Mouse (Mus musculus) adrenal gland, postnatal 36 days (tissue): ENCODE data around the gene Ssmem1. TPM values are rescaled to one million over a fixed set of nuclear protein-coding genes. Genes with fewer than 3 reads are reported as not detected.

Source experiments
- DNase-seq, 2 experiments: peaks; one replicate each; pipeline ENCODE4 v3.0.0; 2021; ENCODE audit warnings: mixed read lengths in 1 of 2
- total RNA-seq, 2 experiments: library from RNA; stranded (reverse); gene quantifications; 2 replicates each; pipeline ENCODE4 v1.2.3; 2021

Ssmem1 gene
- total RNA-seq, 2 experiments from 2014 or later: 0.23 TPM; not detected in 1

- DNase-seq: no peak
Observed at GRCm38 (mm10) chr6:30526586-30527515, 17.2 kb downstream of the Ssmem1 start.

GRCm38 (mm10) chr6:30528800-30529199 is 19.2 kb downstream of the Ssmem1 start:
- DNase-seq: no peak

GRCm38 (mm10) chr6:30535340-30535739 is 25.7 kb downstream of the Ssmem1 start:
- DNase-seq: peak; percentile 73 to 84

GRCm38 (mm10) chr6:30538240-30538639 is 28.6 kb downstream of the Ssmem1 start:
- DNase-seq: no peak

GRCm38 (mm10) chr6:30538800-30539199 is 29.2 kb downstream of the Ssmem1 start:
- no peak for DNase-seq

DNA sequence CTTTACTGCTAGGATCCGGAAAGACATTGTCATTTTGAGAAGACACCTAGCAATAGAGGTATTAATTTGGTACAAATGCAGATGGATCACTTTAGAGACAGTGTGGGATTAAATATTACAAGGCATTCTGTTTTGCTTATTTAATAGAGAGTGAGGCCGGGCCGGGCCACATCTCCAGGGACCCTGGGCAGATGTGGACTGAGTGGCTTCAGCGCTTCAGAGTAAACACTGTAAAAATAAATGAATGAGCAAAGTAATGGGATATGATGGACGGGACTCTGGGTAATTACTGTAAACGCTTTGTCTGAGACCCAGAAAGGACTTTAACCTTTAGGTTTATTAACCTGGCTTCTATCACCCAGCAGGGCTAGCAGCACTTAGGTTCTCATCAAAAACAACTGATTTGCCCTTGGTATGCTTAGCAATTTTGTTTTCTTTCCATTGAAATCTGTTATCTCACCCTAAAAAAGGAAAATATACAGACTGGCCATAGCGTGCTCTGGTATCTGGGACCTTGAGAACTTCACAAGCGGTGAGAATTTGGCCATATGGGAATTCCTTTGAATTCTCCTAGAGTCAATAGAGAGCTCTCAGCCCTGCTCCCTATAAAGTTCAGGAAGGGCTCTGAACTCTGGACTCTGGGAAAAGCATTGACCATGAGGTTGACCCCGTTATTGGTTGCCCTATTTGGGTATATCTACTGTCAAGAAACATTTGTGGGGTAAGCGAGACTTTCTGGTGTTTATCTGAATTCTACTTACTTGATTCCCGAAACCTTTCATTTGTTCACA is 31.6 kb downstream of the Ssmem1 start, which contains the start of gene Cpa2:
TSS of gene Cpa2 (plus strand) at position 574 of the 791 bp plus-strand sequence.
- DNase-seq: no peak

DNA sequence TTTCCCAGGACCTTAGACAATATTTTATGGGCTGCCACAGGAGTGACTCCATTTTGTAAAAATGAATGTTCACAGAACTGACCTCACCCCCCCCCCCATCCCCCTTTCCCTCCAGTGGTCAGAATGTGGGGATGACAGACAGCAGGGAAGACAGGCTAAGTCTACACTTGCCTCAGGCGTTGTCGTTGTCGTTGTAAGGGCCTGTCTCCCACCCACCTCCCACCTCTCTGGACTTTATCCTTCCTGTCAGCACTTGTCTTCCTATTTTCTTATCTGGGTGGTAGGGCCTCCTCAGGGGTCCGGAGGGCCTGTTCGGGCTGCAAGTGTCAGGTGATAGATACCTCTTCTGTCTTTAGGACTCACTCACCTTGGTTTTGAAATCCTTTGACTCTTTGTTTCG is 32.6 kb downstream of the Ssmem1 start:
- DNase-seq: no peak

- DNase-seq: no peak
Observed at GRCm38 (mm10) chr6:30543077-30543476, 33.4 kb downstream of the Ssmem1 start.

- no peak for DNase-seq
Observed at GRCm38 (mm10) chr6:30543851-30544250, 34.2 kb downstream of the Ssmem1 start.

- no peak for DNase-seq
Observed at GRCm38 (mm10) chr6:30545689-30546088, 36.0 kb downstream of the Ssmem1 start.

DNA sequence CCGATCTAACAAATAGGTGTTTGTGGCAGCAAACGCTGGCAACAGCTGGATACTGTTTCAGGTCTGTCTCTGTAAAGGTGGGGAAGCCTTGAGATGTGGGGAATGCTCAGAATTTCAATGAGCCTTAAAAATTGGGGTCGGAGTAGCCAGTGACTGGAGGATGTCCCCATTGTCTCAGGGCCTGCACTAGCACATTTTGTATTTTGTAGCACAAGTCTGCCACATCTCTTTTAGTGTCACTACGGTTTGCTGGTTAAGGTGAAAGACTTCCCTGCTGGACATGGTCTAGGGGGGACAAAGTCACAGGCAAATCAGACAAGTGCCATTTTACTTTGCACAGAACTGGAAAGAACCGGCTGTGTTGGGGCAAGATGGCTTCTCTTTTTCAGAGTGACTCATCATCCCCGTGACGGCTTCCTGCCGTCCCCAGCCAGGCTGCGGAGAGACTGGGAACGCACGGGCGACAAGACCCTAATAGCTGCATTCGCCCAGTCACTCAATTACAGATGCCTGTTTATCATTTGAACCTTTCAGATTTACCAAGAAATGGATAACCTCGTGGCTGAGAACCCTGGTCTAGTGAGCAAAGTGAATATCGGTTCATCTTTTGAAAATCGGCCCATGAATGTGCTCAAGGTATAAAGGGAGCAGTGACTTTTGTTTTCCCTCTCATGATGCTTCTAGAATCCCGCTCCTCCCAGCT is 37.1 kb downstream of the Ssmem1 start:
- DNase-seq: peak; percentile 37 to 50

- DNase-seq: peak; percentile 36 to 58
Observed at GRCm38 (mm10) chr6:30547274-30547645, 37.6 kb downstream of the Ssmem1 start.

- DNase-seq: peak; percentile 55 to 69
Observed at GRCm38 (mm10) chr6:30547656-30548306, 38.1 kb downstream of the Ssmem1 start.

GRCm38 (mm10) chr6:30549231-30549761 is 39.6 kb downstream of the Ssmem1 start:
- DNase-seq: no peak

GRCm38 (mm10) chr6:30550496-30551192 is 41.0 kb downstream of the Ssmem1 start:
- no peak for DNase-seq

GRCm38 (mm10) chr6:30551193-30551515 is 41.5 kb downstream of the Ssmem1 start:
- no peak for DNase-seq

- DNase-seq: no peak
Observed at GRCm38 (mm10) chr6:30551644-30552580, 42.3 kb downstream of the Ssmem1 start.

- no peak for DNase-seq
Observed at GRCm38 (mm10) chr6:30552628-30553027, 43.0 kb downstream of the Ssmem1 start.

GRCm38 (mm10) chr6:30553381-30554010 is 43.8 kb downstream of the Ssmem1 start:
- peak in 1 of 2 experiments; percentile 18 for DNase-seq
